Mouse (Mus musculus) lung, postnatal 0 days (tissue): ENCODE data around the gene Ano10.

ENCODE experiments used
- CTCF ChIP-seq: IDR thresholded peaks from 2 replicates; pipeline ENCODE4 v1.5.1; 2016; ENCODE audit warnings: antibody characterized with exemption, mild to moderate bottlenecking
- EP300 ChIP-seq: IDR thresholded peaks from 2 replicates; pipeline ENCODE4 v1.6.1; 2016; ENCODE audit warnings: antibody characterized with exemption, mild to moderate bottlenecking, control low read depth

- TF ChIP-seq CTCF (no peak), EP300 (no peak)
Observed at GRCm38 (mm10) chr9:122226419-122226818, 67.8 kb downstream of the Ano10 start.
